21 mouse cellular contexts compared by ENCODE assay signal in the genomic region with DNA sequence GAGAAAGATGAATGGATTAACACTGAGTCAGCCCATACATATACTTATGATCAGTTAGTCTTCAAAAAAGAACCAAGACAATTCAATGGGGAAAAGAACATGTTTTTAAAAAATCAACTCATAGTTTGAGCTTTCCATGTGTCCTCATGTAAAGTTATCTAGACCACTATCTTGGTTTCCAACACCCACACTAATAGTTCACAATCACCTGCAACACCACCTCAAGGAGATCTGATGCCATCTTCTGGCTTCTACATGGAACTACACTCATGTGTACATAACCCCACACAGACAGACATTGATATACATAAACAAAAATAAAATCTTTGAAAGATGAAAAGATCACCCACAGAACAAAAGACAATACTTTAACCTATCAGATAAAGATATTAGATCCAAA. TPM values are rescaled to one million over a fixed set of nuclear protein-coding genes. Genes with fewer than 3 reads are reported as not detected.
DNase-seq lines count a peak whose midpoint lies in the region; ATAC-seq and TF ChIP-seq lines count a peak whose summit lies in the region.
"Had no signal": no experiment of that assay in that cellular context is flagged by ENCODE, and none has a peak within 500 bp of the region (broad histone marks: within the 10 kb centered on the region; RNA-seq: fewer than 3 reads in every experiment).

No protein-coding gene starts in this region.

- no peak for DNase-seq in forebrain, postnatal 0 days
- DNase-seq in forebrain, embryonic 11.5 days (ENCODE audit: low spot score): no peak
- no peak for DNase-seq in layer of hippocampus, adult 2 months (ENCODE audit: low spot score in 2 of 2)
- no peak for DNase-seq in layer of hippocampus, adult 8-10 months (ENCODE audit: low spot score in 2 of 2)
- DNase-seq in A20 (ENCODE audit: low read depth, low spot score) (peak; percentile 35), Patski (ENCODE audit: low read depth, low spot score) (no peak)
- no peak for DNase-seq in frontal cortex, postnatal 10 days (ENCODE audit: low spot score in 2 of 2)
- DNase-seq: cerebellum, adult 11 months; cerebellum, adult 9-11 months; kidney, adult 18-20 months; kidney, postnatal 10 days had no signal

- ATAC-seq in forebrain, postnatal 0 days: no peak
- ATAC-seq in forebrain, embryonic 11.5 days (replicated peaks; ENCODE audit: low FRiP score): no peak
- no peak for ATAC-seq in Patski
- ATAC-seq in erythroid progenitor cell, adult 5-6 weeks (replicated peaks; ENCODE audit: low FRiP score, poor library complexity, severe bottlenecking): no peak

- no peak overlapping the region for H3K27ac ChIP-seq in forebrain, postnatal 0 days (ENCODE audit: low read depth, low read length)
- H3K27ac ChIP-seq in forebrain, embryonic 11.5 days (ENCODE audit: low read depth, low read length): no peak overlapping the region
- H3K27ac ChIP-seq in layer of hippocampus, adult 2 months: no peak overlapping the region
- H3K27ac ChIP-seq: embryonic facial prominence, embryonic 10.5 days; forebrain, embryonic 10.5 days; heart, embryonic 10.5 days; limb, embryonic 12.5 days; lung, embryonic 15.5 days; macrophage; midbrain, embryonic 10.5 days had no signal

- TF ChIP-seq CTCF in forebrain, postnatal 0 days (IDR thresholded peaks at IDR 0.05; ENCODE audit: low read depth): 0 out of 2 replicates have a peak, but pooled peaks have one; percentile 10
- TF ChIP-seq CTCF in layer of hippocampus, adult 2 months (conservative IDR thresholded peaks at IDR 0.05): peak; percentile 54
- TF ChIP-seq CTCF in Patski (IDR thresholded peaks at IDR 0.05): peak; percentile 33

- CTCF ChIA-PET in Patski (lab: Charles Lee): interaction anchor here (0.8 kb wide), 1 partner anchor 18 kb away, joined by 3 read pairs; no protein-coding TSS in a partner anchor

- no peaks in the 10 kb centered on the region for H3K27me3 ChIP-seq in forebrain, postnatal 0 days (ENCODE audit: insufficient read depth, low read length)
- H3K27me3 ChIP-seq in forebrain, embryonic 11.5 days (ENCODE audit: control insufficient read depth, insufficient read depth, low read length): no peaks in the 10 kb centered on the region
- H3K27me3 ChIP-seq in Patski: peaks cover 11% of the 10 kb centered on the region
- H3K27me3 ChIP-seq: limb, embryonic 12.5 days; lung, embryonic 15.5 days had no signal

- H3K9me3 ChIP-seq in forebrain, postnatal 0 days (ENCODE audit: low read length): no peaks in the 10 kb centered on the region
- H3K9me3 ChIP-seq in forebrain, embryonic 11.5 days (ENCODE audit: control insufficient read depth, low read length): no peaks in the 10 kb centered on the region; the same call in 1 of the 2 replicates
- H3K9me3 ChIP-seq: forebrain, embryonic 10.5 days; heart, embryonic 10.5 days; limb, embryonic 12.5 days; lung, embryonic 15.5 days; midbrain, embryonic 10.5 days had no signal

- no peaks in the 10 kb centered on the region for H3K4me1 ChIP-seq in forebrain, postnatal 0 days (ENCODE audit: insufficient read depth)
- no peaks in the 10 kb centered on the region for H3K4me1 ChIP-seq in forebrain, embryonic 11.5 days (replicated peaks; ENCODE audit: control insufficient read depth, insufficient read depth, low read length)

- no peaks in the 10 kb centered on the region for H3K36me3 ChIP-seq in forebrain, postnatal 0 days (ENCODE audit: insufficient read depth)
- no peaks in the 10 kb centered on the region for H3K36me3 ChIP-seq in forebrain, embryonic 11.5 days (ENCODE audit: control insufficient read depth, insufficient read depth, low read length)
- H3K36me3 ChIP-seq: embryonic facial prominence, embryonic 10.5 days; heart, embryonic 10.5 days; limb, embryonic 12.5 days; lung, embryonic 15.5 days had no signal

- POLR2A ChIA-PET in Patski (lab: Charles Lee): interaction anchor here (0.6 kb wide), 1 partner anchor 203 kb away, joined by 3 read pairs; no protein-coding TSS in a partner anchor

- H3K4me2 ChIP-seq in forebrain, postnatal 0 days (ENCODE audit: low read depth): no peak overlapping the region
- H3K4me2 ChIP-seq in forebrain, embryonic 11.5 days (ENCODE audit: low read depth, low read length, severe bottlenecking): no peak overlapping the region
- H3K4me2 ChIP-seq: limb, embryonic 12.5 days; liver, embryonic 11.5 days; lung, embryonic 15.5 days had no signal

- in situ Hi-C loops in Patski (cut with MboI; ENCODE audit: low pct_unique_long_range_greater_than_20kb): no loop called here

- no peak overlapping the region for H3K9ac ChIP-seq in forebrain, postnatal 0 days
- no peak overlapping the region for H3K9ac ChIP-seq in forebrain, embryonic 11.5 days (ENCODE audit: low read length)
- H3K9ac ChIP-seq: limb, embryonic 12.5 days; lung, embryonic 15.5 days had no signal

- no peak overlapping the region for H3K4me3 ChIP-seq in forebrain, postnatal 0 days (ENCODE audit: low read depth, low read length)
- no peak overlapping the region for H3K4me3 ChIP-seq in forebrain, embryonic 11.5 days (ENCODE audit: low read depth, low read length)
- no peak overlapping the region for H3K4me3 ChIP-seq in layer of hippocampus, adult 2 months
- H3K4me3 ChIP-seq: embryonic facial prominence, embryonic 10.5 days; forebrain, embryonic 10.5 days; heart, embryonic 10.5 days; limb, embryonic 12.5 days; lung, embryonic 15.5 days; midbrain, embryonic 10.5 days had no signal

RNA-seq across cellular contexts. Expression of gene Frmd5, which starts 17.1 kb away (rescaled TPM):
- 53.3 and 54.3 TPM in 2 replicates for total RNA-seq in forebrain, postnatal 0 days (2014; rRNA removed)
- polyA plus RNA-seq in forebrain, postnatal 0 days (2015; fragmentation: Nextera tagmentation; extraction: Ambion mirVana): 10.3 and 15.7 TPM in 2 replicates
- polyA plus RNA-seq in forebrain, embryonic 11.5 days (2014; fragmentation: Nextera tagmentation; extraction: Ambion mirVana): 26.6 and 27.1 TPM in 2 replicates
- 10 to 100 TPM; 32.6 to 35.4 TPM for total RNA-seq in layer of hippocampus, adult 2 months (2021)
- total RNA-seq in layer of hippocampus, adult 8-10 months (2022): 10 to 100 TPM; 32.5 to 38.7 (median 38.0) TPM
- 0.23 TPM for polyA plus RNA-seq in Patski (2021)
- total RNA-seq in erythroid progenitor cell, adult 5-6 weeks (2015; ENCODE audit: low replicate concordance): not detected in 2 replicates
- 0.26 TPM in 1 of 2 replicates, not detected in the other for total RNA-seq in erythroid progenitor cell, adult 5-6 weeks (2017; ENCODE audit: low replicate concordance)
- total RNA-seq: neutrophil, adult 5-6 weeks had no signal
- polyA plus RNA-seq: macrophage had no signal

Comparison
In these comparisons a context has a peak if more than half of its experiments do, and no peak if none do; other contexts are left out.
1. RNA of gene Frmd5, which starts 17.1 kb away (total RNA-seq): 53.3 to 54.3 TPM in forebrain, postnatal 0 days, 32.5 to 38.7 TPM in layer of hippocampus, adult 8-10 months and 32.6 to 35.4 TPM in layer of hippocampus, adult 2 months; 0.26 TPM in erythroid progenitor cell, adult 5-6 weeks; every median in the first group is over 10 times any median in the second.
2. Peak in every context shown above with its lines, with median percentiles within 50 percentile points of each other: CTCF ChIP-seq.